Mouse (Mus musculus) liver, embryonic 14 days (tissue): Measurements from ENCODE around the gene Tmem179b. TPM values are rescaled to one million over a fixed set of nuclear protein-coding genes. Genes with fewer than 3 reads are reported as not detected.

Source experiments
- polyA plus RNA-seq: library from polyadenylated mRNA; depleted of rRNA; stranded (reverse); fragments of >200 nt; gene quantifications from 2 replicates; pipeline ENCODE4 v1.2.3, GENCODE M21; 2012; rRNA removed

Gene Tmem179b
- 51.7 and 63.6 TPM in 2 replicates for polyA plus RNA-seq

GRCm38 (mm10) chr19:8774086-8774835 is at the start of gene Tmem179b:
Gene Tmem179b, minus strand, starts transcription at chr19:8774467.

GRCm38 (mm10) chr19:8819596-8820423 is 45.5 kb upstream of the Tmem179b start, which contains the start of gene Hnrnpul2:
Gene Hnrnpul2, plus strand, starts transcription at chr19:8820010.

GRCm38 (mm10) chr19:8818801-8819595 is 44.7 kb upstream of the Tmem179b start, which contains the start of gene Ttc9c:
Gene Ttc9c, minus strand, starts transcription at chr19:8819333.

GRCm38 (mm10) chr19:8802130-8802821 is 28.0 kb upstream of the Tmem179b start, which contains the start of gene Zbtb3:
Gene Zbtb3, plus strand, starts transcription at chr19:8802555.

GRCm38 (mm10) chr19:8798264-8798946 is 24.1 kb upstream of the Tmem179b start, which contains the start of gene Polr2g:
Gene Polr2g, minus strand, starts transcription at chr19:8798577.

GRCm38 (mm10) chr19:8786008-8786781 is 11.9 kb upstream of the Tmem179b start, which contains the start of gene Taf6l:
Gene Taf6l, minus strand, starts transcription at chr19:8786417.

GRCm38 (mm10) chr19:8770567-8771270 is 3.5 kb downstream of the Tmem179b start, which contains the start of gene Tmem223:
Gene Tmem223, plus strand, starts transcription at chr19:8770996.

GRCm38 (mm10) chr19:8756635-8757387 is 17.5 kb downstream of the Tmem179b start, which contains the start of gene Nxf1:
Gene Nxf1, plus strand, starts transcription at chr19:8757073.

GRCm38 (mm10) chr19:8741243-8741869 is 32.9 kb downstream of the Tmem179b start, which contains the start of gene Stx5a:
Gene Stx5a, plus strand, starts transcription at chr19:8741413.

GRCm38 (mm10) chr19:8740603-8741002 is 33.7 kb downstream of the Tmem179b start, which contains the start of gene 1700092M07Rik:
Gene 1700092M07Rik, plus strand, starts transcription at chr19:8740718.

GRCm38 (mm10) chr19:8735389-8736159 is 38.7 kb downstream of the Tmem179b start, which contains the start of gene Wdr74:
Gene Wdr74, plus strand, starts transcription at chr19:8735827.

GRCm38 (mm10) chr19:8722907-8723573 is 51.2 kb downstream of the Tmem179b start, which contains the start of gene Slc3a2:
Gene Slc3a2, minus strand, starts transcription at chr19:8723369.

